In genomic region chr15:20682719-20683118, GRCm38 (mm10) we compare ENCODE assay signal across 26 mouse cellular contexts. TPM values are rescaled to one million over a fixed set of nuclear protein-coding genes. Genes with fewer than 3 reads are reported as not detected.
"Had no signal": no experiment of that assay in that cellular context is flagged by ENCODE, and none has a peak within 500 bp of the region (broad histone marks: within the 10 kb centered on the region; RNA-seq: fewer than 3 reads in every experiment).

No protein-coding gene starts in this region.

- H3K9me3 ChIP-seq: heart, embryonic 10.5 days; heart, embryonic 12.5 days; hindbrain, embryonic 10.5 days; hindbrain, embryonic 13.5 days; intestine, embryonic 15.5 days; limb, embryonic 10.5 days; limb, embryonic 12.5 days had no signal

- H3K36me3 ChIP-seq: heart, embryonic 10.5 days; heart, embryonic 12.5 days; hindbrain, embryonic 10.5 days; hindbrain, embryonic 13.5 days; intestine, embryonic 15.5 days; limb, embryonic 10.5 days; limb, embryonic 12.5 days had no signal

- H3K4me2 ChIP-seq: heart, embryonic 12.5 days; hindbrain, embryonic 13.5 days; intestine, embryonic 15.5 days; limb, embryonic 12.5 days had no signal

- H3K27ac ChIP-seq: gastrocnemius, adult 2 months; heart, embryonic 10.5 days; hindbrain, embryonic 10.5 days; hindbrain, embryonic 13.5 days; intestine, embryonic 15.5 days; layer of hippocampus, adult 2 months; left cerebral cortex, adult 2 months; limb, embryonic 10.5 days; limb, embryonic 12.5 days had no signal

- H3K27me3 ChIP-seq: heart, embryonic 12.5 days; hindbrain, embryonic 13.5 days; intestine, embryonic 15.5 days; limb, embryonic 12.5 days had no signal

- DNase-seq: gastrocnemius, adult 2 months; gastrocnemius, postnatal 10 days; gastrocnemius, postnatal 25 days; heart, adult 18-20 months; heart, postnatal 10 days; heart, postnatal 4 days; kidney, adult 18-20 months; kidney, adult 8-10 months; kidney, postnatal 10 days; kidney, postnatal 25 days; kidney, postnatal 4 days; liver had no signal

- ATAC-seq: hindbrain, embryonic 16.5 days; inflammation-experienced regulatory T-cells, adult 6 months; intestine, embryonic 15.5 days; intestine, postnatal 0 days had no signal

- H3K9ac ChIP-seq: heart, embryonic 12.5 days; hindbrain, embryonic 13.5 days; intestine, embryonic 15.5 days; limb, embryonic 12.5 days had no signal

- H3K4me3 ChIP-seq: gastrocnemius, adult 2 months; heart, embryonic 10.5 days; heart, embryonic 12.5 days; hindbrain, embryonic 10.5 days; hindbrain, embryonic 13.5 days; intestine, embryonic 15.5 days; layer of hippocampus, adult 2 months; left cerebral cortex, adult 2 months; limb, embryonic 10.5 days; limb, embryonic 12.5 days had no signal

- H3K4me1 ChIP-seq: heart, embryonic 10.5 days; heart, embryonic 12.5 days; hindbrain, embryonic 10.5 days; hindbrain, embryonic 13.5 days; intestine, embryonic 15.5 days; limb, embryonic 10.5 days; limb, embryonic 12.5 days had no signal

RNA-seq across cellular contexts. Expression of gene Acot10, which starts 16.2 kb away (rescaled TPM):
- polyA plus RNA-seq: heart, embryonic 12.5 days; heart, embryonic 14.5 days; intestine, embryonic 15.5 days; kidney, embryonic 14.5 days; limb, embryonic 10.5 days; limb, embryonic 12.5 days had no signal
